Mouse (Mus musculus): ENCODE measurements around the gene Gsap. TPM values are rescaled to one million over a fixed set of nuclear protein-coding genes. Genes with fewer than 3 reads are reported as not detected.
"Not testable (repeated sequence)": the region's sequence is repeated elsewhere in the genome, so short reads cannot be mapped to it uniquely, and the experiment has no call there.

Gene Gsap
- polyA plus RNA-seq (2016; fragmentation: Nextera tagmentation; extraction: Ambion mirVana) = 3.8 and 4.0 TPM in 2 replicates

DNA sequence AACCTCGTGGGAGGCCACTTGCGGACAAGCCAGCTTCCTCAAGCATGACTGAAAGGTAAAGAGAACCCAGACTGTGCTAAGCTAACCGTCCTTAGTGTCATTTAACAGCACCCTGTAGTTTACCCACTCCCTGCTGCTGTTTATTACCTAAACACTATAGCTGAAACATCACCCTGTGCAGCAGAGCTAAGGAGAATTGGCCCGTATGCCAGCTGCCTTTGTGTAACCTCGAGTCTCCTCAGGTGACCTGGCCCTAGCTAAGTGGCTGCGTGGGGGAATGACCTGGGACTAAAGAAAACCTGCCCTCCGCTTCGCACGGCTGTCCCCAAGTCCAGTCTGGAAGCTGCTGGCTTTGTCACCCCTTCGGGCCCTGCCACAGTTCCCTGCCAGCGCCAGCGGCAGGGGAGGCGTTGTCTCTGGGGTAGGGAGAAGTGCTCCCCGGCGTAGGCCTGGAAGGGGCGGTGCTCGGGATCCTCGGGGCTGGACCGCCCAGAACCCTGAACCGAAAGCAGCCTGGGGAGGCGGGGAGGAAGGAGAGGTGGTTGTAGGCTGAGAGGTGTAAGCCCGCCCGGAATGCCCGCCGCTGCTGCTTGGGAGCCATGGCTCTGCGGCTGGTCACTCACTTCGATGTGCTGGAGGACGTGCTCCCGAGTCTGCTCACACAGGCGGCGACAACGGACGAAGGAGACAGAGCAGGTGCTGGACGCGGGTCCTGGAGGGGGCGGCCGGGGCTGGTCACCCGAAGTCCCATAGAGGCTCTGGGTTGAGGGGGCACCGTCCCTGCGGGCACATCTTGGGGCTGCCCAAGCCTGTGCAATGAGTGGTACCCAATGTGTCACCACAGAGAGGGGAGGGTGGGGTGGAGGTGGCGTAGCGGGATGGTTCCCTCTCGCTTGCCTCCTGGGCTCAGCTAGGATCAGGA is at the start of gene Gsap:
Gene Gsap, plus strand, starts transcription at position 492 of the 922 bp plus-strand sequence.
- Histone ChIP-seq H3K36me3 (no peaks in the 10 kb centered on the region), H3K4me3 (peak within 1 kb of the TSS; percentile 51), H3K4me2 (replicated peaks) (peak within 1 kb of the TSS; percentile 91), H3K9ac (peak within 1 kb of the TSS; percentile 69), H3K4me1 (peaks cover 6% of the 10 kb centered on the region; the same call in 1 of the 2 replicates), H3K27me3 (no peaks in the 10 kb centered on the region), H3K9me3 (replicated peaks) (0 out of 2 replicates have a peak, but pooled peaks cover 3% of the 10 kb centered on the region), H3K27ac (no peak within 1 kb of the TSS)
- peak; percentile 91 for ATAC-seq (ENCODE audit: low FRiP score)
- 4% methylated on average over 42 of the region's 43 CpGs for WGBS

DNA sequence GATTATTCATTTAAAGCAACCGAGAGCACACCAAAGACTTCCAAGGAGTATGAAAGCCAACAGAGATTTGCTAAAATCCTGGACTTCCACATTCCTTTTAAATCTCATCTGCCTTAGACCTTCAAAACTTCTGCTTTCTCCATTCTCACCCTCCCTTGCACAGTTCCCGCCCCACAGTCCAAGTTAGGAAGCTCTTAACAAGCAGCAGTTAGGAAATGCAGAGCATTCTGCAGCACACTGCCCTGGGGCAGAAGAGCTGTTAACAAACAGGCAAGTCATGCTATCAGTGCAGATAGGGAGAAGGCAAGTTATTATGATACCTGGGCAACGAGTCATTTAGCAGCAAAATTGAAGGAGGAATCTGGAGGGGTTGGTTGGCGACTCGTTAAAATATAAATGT is 49.5 kb upstream of the Gsap start:
- WGBS = 85% methylated on average over 5 of the region's 5 CpGs
- no peak overlapping the region for H3K4me2 ChIP-seq (replicated peaks)
- no peak overlapping the region for H3K9ac ChIP-seq
- H3K4me3 ChIP-seq = no peak overlapping the region
- no peaks in the 10 kb centered on the region; the same call in 1 of the 2 replicates for H3K4me1 ChIP-seq
- ATAC-seq (ENCODE audit: low FRiP score) = no peak
- no peaks in the 10 kb centered on the region for H3K36me3 ChIP-seq
- H3K27me3 ChIP-seq = no peaks in the 10 kb centered on the region
- H3K27ac ChIP-seq = no peak overlapping the region
- H3K9me3 ChIP-seq (replicated peaks) = no peaks in the 10 kb centered on the region

GRCm38 (mm10) chr5:21139505-21139904 is 46.5 kb upstream of the Gsap start:
- H3K4me1 ChIP-seq = peaks cover 2% of the 10 kb centered on the region; the same call in 1 of the 2 replicates
- no peak overlapping the region for H3K4me3 ChIP-seq
- H3K9ac ChIP-seq = no peak overlapping the region
- H3K9me3 ChIP-seq (replicated peaks) = no peaks in the 10 kb centered on the region
- no peak overlapping the region for H3K27ac ChIP-seq
- no peak overlapping the region for H3K4me2 ChIP-seq (replicated peaks)
- H3K27me3 ChIP-seq = no peaks in the 10 kb centered on the region
- ATAC-seq (ENCODE audit: low FRiP score) = no peak
- no peaks in the 10 kb centered on the region for H3K36me3 ChIP-seq
- 73% methylated on average over 9 of the region's 9 CpGs for WGBS

DNA sequence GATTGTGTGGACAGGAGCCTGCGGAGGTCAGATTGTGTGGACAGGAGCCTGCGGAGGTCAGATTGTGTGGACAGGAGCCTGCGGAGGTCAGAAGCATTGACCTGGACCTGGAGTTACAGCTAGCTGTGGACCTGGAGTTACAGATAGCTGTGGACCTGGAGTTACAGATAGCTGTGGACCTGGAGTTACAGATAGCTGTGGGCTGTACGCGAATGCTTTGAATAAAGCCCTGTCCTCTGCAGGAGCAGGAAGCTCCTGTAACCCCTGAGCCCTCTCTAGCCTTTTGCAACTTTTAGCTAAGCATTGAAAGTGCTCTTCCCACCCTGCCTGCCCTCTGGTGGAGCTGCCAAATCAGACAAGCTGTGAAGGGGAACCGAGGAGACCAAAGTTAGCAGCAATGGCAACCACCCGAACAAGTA is 44.9 kb upstream of the Gsap start:
- ATAC-seq (ENCODE audit: low FRiP score); H3K4me1 ChIP-seq; H3K4me2 ChIP-seq (replicated peaks); H3K27me3 ChIP-seq; H3K9ac ChIP-seq; H3K4me3 ChIP-seq; H3K27ac ChIP-seq; H3K36me3 ChIP-seq; H3K9me3 ChIP-seq (replicated peaks): not testable (repeated sequence)
- 70% methylated on average over 7 of the region's 7 CpGs for WGBS

DNA sequence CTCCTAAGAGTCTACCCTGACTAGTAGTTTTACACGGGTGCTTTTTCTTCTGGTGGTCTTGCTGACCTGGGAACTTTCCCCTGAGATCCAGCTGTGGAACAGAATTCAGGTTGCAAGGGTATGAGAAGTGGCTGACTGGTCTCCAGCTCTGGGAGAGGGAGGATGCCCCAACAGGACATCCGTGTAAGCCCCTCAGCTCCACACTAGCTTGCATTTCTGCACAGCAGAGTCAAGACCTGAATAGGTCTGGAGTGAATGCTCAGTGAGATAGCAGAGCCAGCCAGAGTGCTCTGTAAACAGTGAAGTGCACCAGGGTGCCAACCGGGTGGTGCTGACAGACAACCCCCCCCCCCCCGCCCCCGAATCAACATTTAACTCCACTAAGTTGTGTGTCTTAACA is 44.4 kb upstream of the Gsap start:
- 50% methylated on average over 5 of the region's 5 CpGs for WGBS

DNA sequence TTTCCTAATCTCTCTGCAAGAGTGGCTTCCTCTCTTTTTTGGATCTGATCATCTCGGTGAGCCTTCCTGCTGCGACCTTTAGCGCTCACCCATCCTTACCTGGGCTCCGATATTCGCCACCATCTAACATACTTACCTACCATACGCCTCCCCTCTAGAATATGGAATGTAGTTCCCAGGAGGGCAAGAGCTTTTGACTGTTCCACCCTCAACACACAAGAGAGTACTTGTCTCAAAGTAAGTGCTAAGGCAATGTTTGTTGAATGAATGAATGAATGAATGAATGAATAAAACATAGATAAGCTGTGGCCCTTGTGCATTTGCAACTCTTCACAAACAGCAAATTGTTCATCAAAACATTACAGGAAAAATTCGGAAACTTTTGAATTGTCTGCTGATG is 43.0 kb upstream of the Gsap start:
- H3K9me3 ChIP-seq (replicated peaks) = no peaks in the 10 kb centered on the region
- no peak for ATAC-seq (ENCODE audit: low FRiP score)
- no peak overlapping the region for H3K9ac ChIP-seq
- no peaks in the 10 kb centered on the region for H3K27me3 ChIP-seq
- H3K4me3 ChIP-seq = no peak overlapping the region
- no peak overlapping the region for H3K27ac ChIP-seq
- H3K4me1 ChIP-seq = peaks cover 4% of the 10 kb centered on the region; the same call in 1 of the 2 replicates
- WGBS = 89% methylated on average over 7 of the region's 7 CpGs
- no peaks in the 10 kb centered on the region for H3K36me3 ChIP-seq
- no peak overlapping the region for H3K4me2 ChIP-seq (replicated peaks)

More for the DNA sequence above, 44.4 kb upstream of the Gsap start:
- Histone ChIP-seq H3K27me3 (no peaks in the 10 kb centered on the region), H3K4me2 (replicated peaks) (no peak overlapping the region), H3K4me1 (peaks cover 4% of the 10 kb centered on the region; the same call in 1 of the 2 replicates), H3K36me3 (no peaks in the 10 kb centered on the region), H3K9ac (no peak overlapping the region), H3K27ac (no peak overlapping the region), H3K4me3 (no peak overlapping the region), H3K9me3 (replicated peaks) (no peaks in the 10 kb centered on the region)
- no peak for ATAC-seq (ENCODE audit: low FRiP score)

- ATAC-seq (ENCODE audit: low FRiP score) = no peak
- WGBS = 50% methylated on average over 8 of the region's 8 CpGs
Observed at GRCm38 (mm10) chr5:21144506-21145169, 41.4 kb upstream of the Gsap start.

DNA sequence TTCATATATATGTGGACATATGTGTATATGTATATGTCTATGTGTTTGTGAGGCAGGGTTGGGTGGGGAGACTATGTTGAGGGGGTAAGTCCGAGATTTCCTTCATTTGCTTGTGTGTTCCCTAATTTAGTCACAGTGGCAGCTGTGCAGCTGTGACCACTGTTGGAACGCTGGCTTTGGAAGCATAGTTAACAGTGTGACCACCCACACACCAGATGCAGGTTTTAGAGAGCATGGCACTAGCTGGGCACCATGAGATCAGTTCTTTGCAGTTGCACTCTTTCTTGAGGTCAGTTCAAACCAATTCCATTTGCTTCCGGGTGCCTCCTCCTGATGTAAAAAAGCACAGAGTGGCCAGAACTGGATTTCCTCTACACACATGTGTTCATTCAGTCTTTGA is 37.7 kb upstream of the Gsap start:
- Histone ChIP-seq H3K27me3 (no peaks in the 10 kb centered on the region), H3K4me2 (replicated peaks) (no peak overlapping the region), H3K9ac (no peak overlapping the region), H3K36me3 (no peaks in the 10 kb centered on the region), H3K9me3 (replicated peaks) (no peaks in the 10 kb centered on the region), H3K4me1 (peaks cover 4% of the 10 kb centered on the region; the same call in 1 of the 2 replicates), H3K27ac (no peak overlapping the region), H3K4me3 (no peak overlapping the region)
- WGBS = 85% methylated on average over 3 of the region's 3 CpGs
- ATAC-seq (ENCODE audit: low FRiP score) = no peak

More at GRCm38 (mm10) chr5:21144506-21145169, 41.4 kb upstream of the Gsap start:
- Histone ChIP-seq H3K27ac (no peak overlapping the region), H3K36me3 (no peaks in the 10 kb centered on the region), H3K4me2 (replicated peaks) (no peak overlapping the region), H3K4me1 (peaks cover 4% of the 10 kb centered on the region; the same call in 1 of the 2 replicates), H3K9ac (no peak overlapping the region), H3K9me3 (replicated peaks) (no peaks in the 10 kb centered on the region), H3K4me3 (no peak overlapping the region), H3K27me3 (no peaks in the 10 kb centered on the region)

DNA sequence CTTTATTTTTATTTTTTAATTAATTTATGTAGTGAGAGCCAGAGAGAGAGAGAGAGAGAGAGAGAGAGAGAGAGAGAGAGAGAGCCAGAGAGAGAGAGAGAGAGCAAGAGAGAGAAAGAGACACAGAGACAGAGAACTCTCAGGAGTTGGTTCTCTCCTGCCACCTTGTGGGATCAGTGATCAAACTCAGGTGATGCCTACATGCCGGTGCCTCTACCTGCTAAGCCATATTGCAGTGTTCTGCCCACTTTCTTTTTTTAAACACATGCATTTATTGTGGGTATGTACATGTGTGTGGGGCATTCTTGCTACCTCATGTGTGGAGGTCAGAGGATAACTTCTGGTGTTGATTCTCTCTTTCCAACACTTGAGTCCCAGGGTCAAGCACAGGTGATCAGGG is 32.4 kb upstream of the Gsap start:
- H3K4me1 ChIP-seq = no peaks in the 10 kb centered on the region
- no peaks in the 10 kb centered on the region for H3K27me3 ChIP-seq
- WGBS = 72% methylated on average over 1 of the region's 1 CpGs
- H3K4me3 ChIP-seq = no peak overlapping the region
- ATAC-seq (ENCODE audit: low FRiP score) = no peak
- H3K4me2 ChIP-seq (replicated peaks) = no peak overlapping the region
- no peak overlapping the region for H3K9ac ChIP-seq
- peaks cover 4% of the 10 kb centered on the region; the same call in 1 of the 2 replicates for H3K9me3 ChIP-seq (replicated peaks)
- no peak overlapping the region for H3K27ac ChIP-seq
- H3K36me3 ChIP-seq = no peaks in the 10 kb centered on the region

DNA sequence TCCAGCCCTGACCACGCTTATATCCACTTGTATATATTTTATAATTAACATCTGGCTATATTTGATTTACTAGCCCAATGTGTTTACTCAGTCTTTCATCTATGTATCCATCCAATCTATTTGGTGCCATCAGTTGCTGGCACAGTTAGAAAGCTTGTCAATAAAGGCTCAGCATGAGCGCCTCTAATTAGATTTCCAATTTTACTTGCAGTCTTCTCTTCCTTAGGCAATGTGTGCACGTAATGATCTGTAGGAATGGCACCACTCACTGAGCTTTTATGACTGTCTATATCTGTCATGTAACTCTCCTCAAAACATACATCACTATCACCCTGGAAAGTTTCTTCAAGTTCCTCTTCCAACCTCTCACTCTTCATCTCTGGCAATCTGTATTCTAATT is 29.3 kb upstream of the Gsap start:
- H3K4me2 ChIP-seq (replicated peaks) = no peak overlapping the region
- 84% methylated on average over 3 of the region's 3 CpGs for WGBS
- H3K9ac ChIP-seq = no peak overlapping the region
- H3K36me3 ChIP-seq = no peaks in the 10 kb centered on the region
- no peak overlapping the region for H3K27ac ChIP-seq
- H3K27me3 ChIP-seq = no peaks in the 10 kb centered on the region
- ATAC-seq (ENCODE audit: low FRiP score) = no peak
- H3K9me3 ChIP-seq (replicated peaks) = peaks cover 4% of the 10 kb centered on the region; the same call in 1 of the 2 replicates
- no peaks in the 10 kb centered on the region for H3K4me1 ChIP-seq
- no peak overlapping the region for H3K4me3 ChIP-seq

- H3K27ac ChIP-seq = no peak overlapping the region
- no peak for ATAC-seq (ENCODE audit: low FRiP score)
- 84% methylated on average over 3 of the region's 3 CpGs for WGBS
- no peak overlapping the region for H3K4me3 ChIP-seq
- no peak overlapping the region for H3K9ac ChIP-seq
- H3K9me3 ChIP-seq (replicated peaks) = peaks cover 4% of the 10 kb centered on the region; the same call in 1 of the 2 replicates
- no peaks in the 10 kb centered on the region for H3K27me3 ChIP-seq
- H3K4me1 ChIP-seq = no peaks in the 10 kb centered on the region
- H3K4me2 ChIP-seq (replicated peaks) = no peak overlapping the region
- H3K36me3 ChIP-seq = no peaks in the 10 kb centered on the region
Observed at GRCm38 (mm10) chr5:21159536-21159935, 26.5 kb upstream of the Gsap start.

- H3K4me2 ChIP-seq (replicated peaks) = no peak overlapping the region
- H3K4me1 ChIP-seq = no peaks in the 10 kb centered on the region
- no peak overlapping the region for H3K27ac ChIP-seq
- WGBS = 94% methylated on average over 1 of the region's 1 CpGs
- H3K4me3 ChIP-seq = no peak overlapping the region
- no peaks in the 10 kb centered on the region for H3K27me3 ChIP-seq
- ATAC-seq (ENCODE audit: low FRiP score) = no peak
- H3K9ac ChIP-seq = no peak overlapping the region
- no peaks in the 10 kb centered on the region for H3K36me3 ChIP-seq
- H3K9me3 ChIP-seq (replicated peaks) = peaks cover 4% of the 10 kb centered on the region; the same call in 1 of the 2 replicates
Observed at GRCm38 (mm10) chr5:21160781-21161180, 25.3 kb upstream of the Gsap start.
